Mouse (Mus musculus): Measurements from ENCODE around the gene Kcnq2. TPM values are rescaled to one million over a fixed set of nuclear protein-coding genes. Genes with fewer than 3 reads are reported as not detected.

Kcnq2 gene
- total RNA-seq, 2 experiments from 2014 or later: 275 to 280 TPM

GRCm38 (mm10) chr2:181058193-181058592, 76.9 kb downstream of the Kcnq2 start:
- intact Hi-C loops (cut with DNase I): no loop called here
- no peak overlapping the region for H3K4me3 ChIP-seq
- no peak overlapping the region for H3K27ac ChIP-seq
- no peak for DNase-seq (ENCODE audit: extremely low spot score in 1 of 2, low spot score in 2 of 2)
- no peak for TF ChIP-seq CTCF (IDR thresholded peaks at IDR 0.05)

GRCm38 (mm10) chr2:181057341-181057740, 77.8 kb downstream of the Kcnq2 start:
- intact Hi-C loops (cut with DNase I): no loop called here
- no peak for DNase-seq (ENCODE audit: extremely low spot score in 1 of 2, low spot score in 2 of 2)
- no peak overlapping the region for H3K4me3 ChIP-seq
- no peak overlapping the region for H3K27ac ChIP-seq
- TF ChIP-seq CTCF (IDR thresholded peaks at IDR 0.05): no peak

DNA sequence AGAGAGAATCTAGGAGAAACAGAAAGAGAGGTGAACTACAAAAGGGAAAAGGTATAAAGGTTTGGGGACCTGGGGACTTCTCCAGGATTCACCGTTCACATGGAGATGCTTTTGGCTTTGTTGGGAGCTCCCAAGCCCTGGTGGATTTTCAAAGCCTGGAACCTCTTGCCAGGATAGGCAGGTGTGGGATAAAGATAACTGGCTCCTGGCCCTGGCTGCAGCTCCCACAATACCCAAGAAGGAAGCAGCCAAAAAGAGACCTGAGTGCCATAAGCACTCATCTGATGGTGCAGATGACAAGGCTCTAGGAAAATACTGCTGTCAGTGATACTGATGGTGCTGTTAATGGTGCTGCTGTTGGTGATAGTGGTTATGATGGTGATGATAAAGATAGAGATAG, 82.9 kb downstream of the Kcnq2 start:
- H3K27ac ChIP-seq: no peak overlapping the region
- no peak for TF ChIP-seq CTCF (IDR thresholded peaks at IDR 0.05)
- DNase-seq (ENCODE audit: extremely low spot score in 1 of 2, low spot score in 2 of 2): no peak
- intact Hi-C loops (cut with DNase I): no loop called here
- H3K4me3 ChIP-seq: no peak overlapping the region

GRCm38 (mm10) chr2:181048986-181049385, 86.1 kb downstream of the Kcnq2 start:
- intact Hi-C loops (cut with DNase I): no loop called here
- TF ChIP-seq CTCF (IDR thresholded peaks at IDR 0.05): no peak

GRCm38 (mm10) chr2:181048252-181048945, 86.7 kb downstream of the Kcnq2 start:
- no peak for DNase-seq (ENCODE audit: extremely low spot score in 1 of 2, low spot score in 2 of 2)
- intact Hi-C loops (cut with DNase I): no loop called here
- TF ChIP-seq CTCF (IDR thresholded peaks at IDR 0.05): no peak
- Histone ChIP-seq H3K27ac (no peak overlapping the region), H3K4me3 (no peak overlapping the region)

More at GRCm38 (mm10) chr2:181048986-181049385, 86.1 kb downstream of the Kcnq2 start:
- no peak overlapping the region for H3K27ac ChIP-seq
- no peak overlapping the region for H3K4me3 ChIP-seq
- DNase-seq (ENCODE audit: extremely low spot score in 1 of 2, low spot score in 2 of 2): no peak

DNA sequence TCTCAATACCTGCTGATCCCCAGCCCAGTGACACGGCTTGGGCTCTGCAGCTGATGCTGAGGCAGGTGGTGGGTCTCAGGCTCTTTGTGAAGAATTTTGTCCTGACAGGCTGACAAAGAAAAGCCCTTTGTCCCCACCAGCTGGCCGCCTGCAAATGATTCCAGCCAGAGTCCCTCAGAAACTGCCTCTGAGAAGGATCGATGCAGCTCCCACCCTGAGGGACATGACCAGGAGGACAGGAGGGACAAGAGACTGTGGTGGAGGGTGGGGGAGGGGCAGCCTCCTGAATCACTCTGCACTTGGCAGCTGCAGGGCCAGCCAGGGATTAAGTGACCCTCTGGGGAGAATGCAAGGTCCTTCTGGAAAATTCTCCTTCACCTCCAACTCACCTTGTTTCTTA, 91.1 kb downstream of the Kcnq2 start:
- Histone ChIP-seq H3K27ac (no peak overlapping the region), H3K4me3 (no peak overlapping the region)
- no peak for DNase-seq (ENCODE audit: extremely low spot score in 1 of 2, low spot score in 2 of 2)
- no peak for TF ChIP-seq CTCF (IDR thresholded peaks at IDR 0.05)
- intact Hi-C loops (cut with DNase I): no loop called here

GRCm38 (mm10) chr2:181043437-181043836, 91.7 kb downstream of the Kcnq2 start, which contains the start of gene Chrna4:
Gene Chrna4, minus strand, starts transcription at chr2:181043546.
- no peak for TF ChIP-seq CTCF (IDR thresholded peaks at IDR 0.05)
- Histone ChIP-seq H3K27ac (no peak within 1 kb of the TSS), H3K4me3 (no peak within 1 kb of the TSS)
- no peak for DNase-seq (ENCODE audit: extremely low spot score in 1 of 2, low spot score in 2 of 2)
- intact Hi-C loops (cut with DNase I): no loop called here

GRCm38 (mm10) chr2:181042376-181042775, 92.7 kb downstream of the Kcnq2 start:
- no peak for TF ChIP-seq CTCF (IDR thresholded peaks at IDR 0.05)
- H3K27ac ChIP-seq: no peak overlapping the region
- H3K4me3 ChIP-seq: no peak overlapping the region
- intact Hi-C loops (cut with DNase I): no loop called here
- DNase-seq (ENCODE audit: extremely low spot score in 1 of 2, low spot score in 2 of 2): no peak

DNA sequence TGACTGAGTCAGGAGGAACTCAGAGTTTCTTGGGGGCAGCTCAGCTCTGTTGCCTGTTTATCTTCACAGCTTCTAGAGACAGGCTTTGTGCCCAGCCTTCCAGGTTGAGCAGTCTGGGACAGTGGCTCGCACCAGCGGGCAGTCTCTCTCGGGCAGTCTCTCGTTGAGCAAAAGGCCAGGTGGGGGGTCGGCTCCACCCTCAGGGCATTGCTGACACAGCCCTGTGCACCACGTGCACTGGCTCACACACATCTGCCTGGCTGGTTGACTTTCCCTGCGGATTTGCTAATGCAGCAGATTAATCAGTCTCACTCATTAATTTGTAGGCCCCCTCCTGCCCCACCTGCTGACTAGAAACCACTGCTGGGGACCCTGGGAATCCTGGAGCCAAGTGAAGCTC, 93.2 kb downstream of the Kcnq2 start:
- Histone ChIP-seq H3K27ac (no peak overlapping the region), H3K4me3 (no peak overlapping the region)
- intact Hi-C loops (cut with DNase I): no loop called here
- no peak for DNase-seq (ENCODE audit: extremely low spot score in 1 of 2, low spot score in 2 of 2)
- TF ChIP-seq CTCF (IDR thresholded peaks at IDR 0.05): no peak

GRCm38 (mm10) chr2:181039356-181039680, 95.8 kb downstream of the Kcnq2 start:
- intact Hi-C loops (cut with DNase I): no loop called here
- Histone ChIP-seq H3K4me3 (peak overlapping the region; percentile 67), H3K27ac (peak overlapping the region; percentile 86)
- no peak for DNase-seq (ENCODE audit: extremely low spot score in 1 of 2, low spot score in 2 of 2)
- TF ChIP-seq CTCF (IDR thresholded peaks at IDR 0.05): no peak; the same call in none of the 2 replicates

- Histone ChIP-seq H3K27ac (peak overlapping the region; percentile 86), H3K4me3 (peak overlapping the region; percentile 67)
- peak; percentile 27 to 32 for DNase-seq (ENCODE audit: extremely low spot score in 1 of 2, low spot score in 2 of 2)
- no peak for TF ChIP-seq CTCF (IDR thresholded peaks at IDR 0.05)
- intact Hi-C loops (cut with DNase I): no loop called here
Measured at GRCm38 (mm10) chr2:181038644-181039355, 96.3 kb downstream of the Kcnq2 start.

DNA sequence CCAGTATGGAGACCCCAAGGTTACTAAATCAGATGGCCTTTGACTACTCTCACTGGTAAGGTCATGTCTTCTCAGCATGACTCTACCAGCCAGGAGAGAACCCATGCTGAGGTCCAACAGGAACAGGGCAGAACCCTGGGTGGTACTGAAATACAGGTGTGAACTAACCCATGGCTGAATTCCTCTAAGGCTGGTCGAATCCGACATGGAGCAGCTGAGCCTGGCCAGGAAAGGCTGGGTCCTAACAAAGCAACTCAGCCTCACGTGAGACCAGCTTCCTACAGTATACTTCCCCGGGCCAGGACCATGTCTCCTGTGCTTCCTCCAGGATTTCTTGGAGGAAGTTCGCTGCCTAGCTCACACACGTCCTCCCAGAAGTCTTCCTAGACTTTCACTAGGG, 98.5 kb downstream of the Kcnq2 start:
- Histone ChIP-seq H3K27ac (no peak overlapping the region), H3K4me3 (no peak overlapping the region)
- intact Hi-C loops (cut with DNase I): no loop called here
- TF ChIP-seq CTCF (IDR thresholded peaks at IDR 0.05): no peak
- DNase-seq (ENCODE audit: extremely low spot score in 1 of 2, low spot score in 2 of 2): no peak

DNA sequence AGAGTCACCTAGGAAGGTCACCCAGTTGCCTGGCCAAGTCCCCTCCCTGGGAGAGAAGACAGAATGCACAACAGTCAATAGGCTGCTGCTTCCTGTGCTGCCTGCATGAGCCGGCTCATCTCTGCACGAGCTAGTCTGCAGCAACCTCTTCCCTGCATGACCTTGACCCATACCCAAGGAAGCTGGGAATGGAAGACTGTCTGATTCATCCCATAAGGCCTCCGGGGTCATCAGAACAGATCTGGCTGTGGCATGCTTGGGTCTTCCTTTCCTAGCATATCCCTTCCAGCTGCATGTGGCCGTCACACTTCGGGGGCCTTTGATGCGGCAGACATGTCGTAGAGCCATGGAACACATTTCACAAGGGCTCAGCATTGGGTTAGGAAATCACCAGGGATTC, 99.9 kb downstream of the Kcnq2 start:
- DNase-seq (ENCODE audit: extremely low spot score in 1 of 2, low spot score in 2 of 2): no peak
- TF ChIP-seq CTCF (IDR thresholded peaks at IDR 0.05): no peak
- intact Hi-C loops (cut with DNase I): no loop called here

More for the DNA sequence above, 99.9 kb downstream of the Kcnq2 start:
- no peak overlapping the region for H3K27ac ChIP-seq
- H3K4me3 ChIP-seq: no peak overlapping the region

All from left cerebral cortex, adult 2 months (tissue).